Mouse (Mus musculus) brain, adult 2 months (tissue): Measurements from ENCODE around the gene Mfap3l.
"Not testable (repeated sequence)": the region's sequence is repeated elsewhere in the genome, so short reads cannot be mapped to it uniquely, and the experiment has no call there.

Experiments used
- DNase-seq: peaks from one replicate; pipeline ENCODE4 v3.0.0; 2011; ENCODE audit warnings: low read depth, low spot score

The Mfap3l gene

DNA sequence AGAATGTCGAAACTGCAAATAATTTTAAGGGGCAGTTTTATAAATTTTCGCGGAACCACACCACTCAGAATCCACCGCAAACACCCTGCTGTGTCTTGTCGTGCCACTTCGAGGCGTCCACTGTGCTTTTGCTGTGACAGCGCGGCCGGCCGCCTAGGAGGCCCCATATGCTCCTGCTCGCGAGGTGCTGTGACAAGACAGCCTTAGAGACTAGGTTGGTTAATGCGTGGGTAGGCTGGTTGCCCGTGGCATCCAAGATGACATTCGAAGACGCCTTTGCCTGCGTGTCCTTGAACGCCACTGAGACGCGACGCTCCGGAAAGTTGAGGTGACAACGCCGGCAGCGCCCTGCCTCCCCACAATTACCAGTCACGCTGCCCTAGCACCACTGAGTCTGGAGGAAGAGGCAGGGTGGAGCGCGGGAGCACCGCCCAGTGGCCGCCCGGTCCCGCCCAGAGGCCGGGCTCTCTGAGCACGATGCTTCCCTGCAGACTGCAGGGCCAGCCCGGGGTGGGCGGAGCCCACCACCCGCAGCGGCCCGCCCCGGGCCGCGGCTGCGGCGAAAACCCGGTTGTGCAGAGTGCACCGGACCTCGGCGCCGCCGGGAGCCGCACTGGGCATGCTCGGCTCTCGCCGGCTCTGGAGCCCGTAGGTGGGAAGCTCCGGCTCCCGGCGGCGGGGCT lies at the start of gene Mfap3l:
Gene Mfap3l, plus strand, starts transcription at position 578 of the 683 bp plus-strand sequence.
- peak; percentile 98 for DNase-seq

DNA sequence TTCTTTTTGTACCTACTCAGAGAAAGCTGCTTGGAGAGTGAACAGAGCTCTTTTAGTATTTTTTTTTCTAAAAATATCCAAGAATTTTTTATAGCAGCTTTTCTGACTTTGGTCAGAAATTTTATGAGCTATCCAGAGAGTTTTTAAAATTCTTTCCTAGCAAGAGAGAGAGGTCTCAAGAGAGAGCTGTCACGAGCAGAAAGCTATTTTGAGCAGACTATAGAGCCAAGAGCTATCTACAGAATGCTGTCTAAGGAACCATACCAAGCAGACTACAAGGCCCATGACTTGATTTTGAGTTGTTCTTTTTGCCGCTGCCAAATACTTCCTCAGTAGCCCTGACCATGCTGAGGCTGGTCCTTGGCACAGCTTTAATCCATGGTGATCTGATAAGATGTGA lies 49.3 kb upstream of the Mfap3l start:
- DNase-seq = peak; percentile 45

DNA sequence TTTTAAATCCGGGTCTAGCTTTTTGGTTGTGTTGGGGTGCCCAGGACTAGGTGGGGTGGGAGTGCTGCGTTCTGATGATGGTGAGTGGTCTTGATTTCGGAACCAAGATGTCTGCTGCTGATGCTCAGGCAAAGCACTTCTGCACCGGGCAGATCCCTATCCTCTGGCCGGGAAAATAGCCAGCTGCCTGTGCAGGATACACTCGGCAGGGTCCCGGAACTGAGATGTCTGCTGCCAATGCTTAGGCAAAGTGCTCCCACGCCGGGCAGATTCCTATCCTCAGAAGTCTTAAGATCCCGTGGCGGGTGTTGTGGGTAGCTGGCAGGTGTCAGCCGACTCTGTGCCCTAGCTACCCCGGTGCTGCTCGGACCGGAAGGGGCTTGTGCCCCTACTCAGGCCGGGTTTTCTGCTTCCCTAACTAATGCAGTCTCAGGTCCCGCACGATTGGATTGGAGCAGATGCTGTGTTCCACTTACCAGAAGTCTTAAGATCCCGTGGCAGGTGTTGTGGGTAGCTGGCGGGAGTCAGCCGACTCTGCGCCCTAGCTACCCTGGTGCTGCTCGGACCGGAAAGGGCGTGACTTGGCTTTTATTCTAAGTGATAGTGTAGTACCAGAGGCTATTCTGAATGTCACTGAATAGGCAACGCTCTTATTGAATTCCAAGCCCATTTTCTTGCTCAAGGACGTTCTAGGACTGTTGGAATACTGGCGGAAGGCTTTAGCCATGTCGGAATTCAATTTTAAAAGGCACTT lies 41.1 kb upstream of the Mfap3l start:
- DNase-seq = not testable (repeated sequence)

DNA sequence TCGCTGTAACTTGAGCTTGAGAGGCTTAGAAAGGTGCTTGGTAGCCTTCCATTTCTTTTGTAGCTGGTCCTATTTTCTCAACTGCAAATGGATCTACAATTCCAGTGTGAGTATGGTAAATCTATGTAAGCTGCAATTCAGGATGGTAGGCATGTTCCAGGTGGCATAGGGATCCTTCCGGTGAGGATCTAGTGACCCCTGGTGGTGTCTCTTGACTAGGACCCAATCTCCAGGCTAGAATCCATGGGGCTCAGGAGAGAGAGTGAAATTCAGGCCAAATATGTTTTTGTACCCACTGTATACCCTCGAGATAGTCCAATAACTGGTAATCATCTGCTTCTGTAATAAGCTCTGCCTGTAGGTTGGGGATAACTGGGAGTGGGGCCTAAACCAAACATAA lies 37.9 kb upstream of the Mfap3l start:
- peak; percentile 62 for DNase-seq

DNA sequence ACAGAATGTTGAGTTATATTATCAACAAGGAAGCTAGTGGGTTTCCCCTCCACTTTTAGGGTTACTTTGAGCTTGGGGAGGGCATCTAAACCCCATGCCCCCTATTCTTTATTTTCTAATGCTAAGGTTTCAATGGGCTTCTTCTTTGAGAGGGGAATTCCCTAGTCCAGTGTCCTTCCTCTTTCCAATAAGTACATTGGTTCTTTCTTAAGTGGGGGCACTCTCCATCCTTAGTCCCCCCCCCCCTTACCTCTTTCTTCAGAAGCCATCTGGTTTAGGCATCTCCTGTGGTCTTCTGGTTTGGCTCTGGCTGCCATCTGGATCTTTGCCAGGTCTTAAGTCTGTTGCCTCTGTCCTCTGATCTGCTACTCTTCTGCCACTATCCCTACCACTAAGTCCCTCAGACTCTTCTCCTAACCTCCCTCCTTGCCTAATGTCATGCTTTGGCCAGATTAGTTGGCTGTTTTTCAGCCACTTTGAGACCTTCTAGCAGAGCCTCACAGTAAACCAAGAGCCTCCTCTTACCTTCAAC lies 21.0 kb upstream of the Mfap3l start:
- DNase-seq = no peak

DNA sequence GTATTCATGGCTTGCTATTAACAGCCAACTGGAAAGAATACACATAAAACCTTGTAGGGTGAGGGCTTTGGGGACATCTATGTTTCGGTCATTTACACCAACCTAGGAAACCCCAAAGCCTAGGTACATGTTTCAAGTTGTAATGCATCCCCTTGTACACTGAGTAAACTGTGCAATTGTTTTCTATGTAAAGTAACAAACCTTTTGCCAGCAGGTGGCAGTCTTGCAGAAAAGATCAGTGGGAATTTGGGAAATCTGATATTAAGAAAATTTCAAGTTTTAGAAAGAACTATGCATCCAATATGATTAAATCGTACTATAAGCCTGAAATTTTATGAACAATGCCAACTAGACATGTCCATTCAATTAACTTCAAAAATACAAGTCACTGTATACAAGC lies 15.7 kb upstream of the Mfap3l start:
- DNase-seq = peak; percentile 67

DNA sequence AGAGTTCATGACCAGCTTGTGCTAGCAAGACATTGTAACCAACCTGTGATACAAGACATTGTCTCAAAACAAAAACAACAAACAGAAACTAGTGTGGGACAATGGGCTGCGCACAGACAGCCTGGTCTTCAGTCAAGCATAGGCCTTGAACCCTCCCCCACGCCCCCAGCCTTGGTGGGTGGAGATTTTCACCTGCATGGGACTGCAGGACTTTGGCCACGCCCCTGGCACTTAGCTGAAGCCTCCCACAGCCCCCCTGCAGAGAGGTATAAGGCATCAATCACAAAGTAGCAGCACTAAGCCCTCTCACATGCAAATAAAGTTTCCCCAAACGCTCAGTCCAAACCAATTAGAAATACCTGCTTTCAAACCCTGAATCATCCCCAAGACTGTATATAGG lies 11.1 kb upstream of the Mfap3l start:
- no peak for DNase-seq

DNA sequence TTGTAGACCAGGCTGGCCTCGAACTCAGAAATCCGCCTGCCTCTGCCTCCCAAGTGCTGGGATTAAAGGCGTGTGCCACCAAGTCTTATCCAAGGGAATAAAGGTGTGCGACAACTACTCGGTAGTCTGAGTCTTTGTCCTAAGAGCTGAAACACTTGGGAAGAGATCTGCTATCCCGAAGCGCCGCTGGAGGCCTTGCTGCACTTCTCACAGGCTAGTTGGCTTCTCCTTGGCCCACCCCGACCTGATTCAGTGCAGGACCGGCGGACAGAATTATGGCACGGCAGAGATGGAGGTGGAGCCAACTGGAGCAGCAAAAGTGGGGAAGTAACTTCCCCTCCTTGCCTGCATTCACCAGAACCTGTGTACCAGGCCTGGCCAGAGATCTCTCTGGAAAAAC lies 10.6 kb upstream of the Mfap3l start:
- no peak for DNase-seq

DNA sequence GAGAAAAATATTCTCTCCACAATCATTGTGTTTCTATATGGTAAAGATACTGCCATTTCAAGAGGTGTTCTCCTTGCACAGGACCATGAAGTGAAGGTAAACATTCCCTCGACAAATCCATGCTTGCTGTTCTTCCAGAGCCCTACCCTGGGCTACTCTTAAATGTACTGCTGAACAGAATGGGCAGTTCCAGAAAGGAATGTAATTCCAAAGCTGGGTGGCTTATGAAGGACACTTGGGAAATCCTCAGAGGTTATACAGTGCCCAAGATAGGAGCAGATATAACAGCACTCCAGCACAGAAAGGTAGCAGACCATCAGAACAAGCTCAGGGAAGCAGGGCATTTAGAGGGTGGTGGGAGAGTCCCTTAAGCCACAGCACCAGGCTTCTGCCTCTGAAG lies 9.2 kb upstream of the Mfap3l start:
- no peak for DNase-seq

DNA sequence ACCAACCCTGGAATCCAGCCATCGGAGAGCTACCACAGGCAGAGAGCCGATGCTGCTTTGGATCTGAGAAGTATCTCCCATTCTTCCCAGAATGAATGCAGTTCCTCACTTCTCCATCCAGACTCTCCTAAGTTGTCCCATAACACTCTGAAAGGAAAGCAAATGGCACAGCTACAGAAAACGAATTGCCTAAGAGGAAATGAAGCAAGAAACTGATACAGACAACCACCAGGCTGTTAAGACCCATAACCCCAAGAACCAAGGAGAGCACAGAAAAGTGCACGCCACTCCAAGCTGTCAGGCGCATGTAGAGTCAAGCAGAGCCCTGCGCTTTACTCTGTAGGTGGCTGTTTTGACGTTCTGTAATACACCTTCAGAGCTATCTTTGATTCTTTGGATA lies 7.9 kb upstream of the Mfap3l start:
- no peak for DNase-seq

DNA sequence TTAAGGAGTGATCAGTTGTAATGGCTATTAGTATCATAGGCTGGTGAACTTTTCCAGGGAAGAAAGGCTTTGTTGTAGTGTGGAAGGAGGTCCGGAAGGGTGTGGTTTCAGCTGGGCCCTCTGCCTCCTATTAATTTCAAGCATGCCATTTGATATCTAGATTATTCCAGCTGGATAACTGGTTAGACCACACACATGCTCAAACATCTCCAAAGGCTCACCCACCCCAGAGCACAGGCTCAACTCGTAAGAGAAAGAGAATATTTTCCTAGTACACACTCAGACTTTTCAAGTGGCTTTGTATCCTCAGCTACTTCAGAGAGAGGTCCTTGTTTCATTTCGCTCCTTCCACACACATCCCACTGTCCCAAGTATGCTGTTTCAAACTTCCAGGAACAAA lies 4.7 kb upstream of the Mfap3l start:
- no peak for DNase-seq

DNA sequence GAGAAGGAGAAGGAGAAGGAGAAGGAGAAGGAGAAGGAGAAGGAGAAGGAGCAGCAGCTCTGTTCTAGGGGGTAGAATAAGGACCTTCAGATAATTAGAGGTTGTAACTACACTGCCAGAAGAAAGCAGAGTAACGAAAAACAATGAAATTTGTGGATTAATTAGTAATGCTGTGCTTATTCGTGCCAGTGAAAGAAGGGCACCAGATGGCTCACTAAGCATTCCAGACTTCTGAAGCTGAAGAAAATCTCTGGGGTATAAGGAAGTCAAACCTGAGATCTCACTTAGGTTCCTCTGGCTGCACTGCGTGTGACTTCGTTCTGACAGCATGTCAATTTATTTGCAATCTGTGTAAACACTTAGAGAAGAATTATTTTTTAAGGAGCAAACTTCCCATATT lies 3.6 kb upstream of the Mfap3l start:
- DNase-seq = peak; percentile 55

DNA sequence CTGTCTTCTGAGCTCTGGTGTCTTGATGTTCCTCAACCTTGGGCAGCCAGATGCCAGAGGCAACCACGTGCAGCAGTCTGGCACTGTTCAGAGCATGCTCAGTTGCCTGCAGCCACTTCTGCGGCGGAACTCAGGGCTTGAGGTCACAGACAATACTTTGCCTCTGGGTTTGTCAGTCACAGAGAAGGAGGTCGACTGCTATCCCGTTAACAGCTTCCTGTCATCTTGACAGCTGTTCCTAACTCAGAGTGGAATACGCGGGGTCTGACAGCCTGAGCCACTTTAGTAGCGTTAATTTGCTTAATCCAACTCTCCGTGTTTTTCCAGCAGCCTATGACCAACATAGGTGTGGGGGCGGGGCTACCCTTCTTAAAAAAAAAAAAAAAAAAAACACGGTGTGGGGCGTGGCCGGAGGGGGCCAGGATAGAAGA lies 1.1 kb upstream of the Mfap3l start:
- DNase-seq = peak; percentile 95

DNA sequence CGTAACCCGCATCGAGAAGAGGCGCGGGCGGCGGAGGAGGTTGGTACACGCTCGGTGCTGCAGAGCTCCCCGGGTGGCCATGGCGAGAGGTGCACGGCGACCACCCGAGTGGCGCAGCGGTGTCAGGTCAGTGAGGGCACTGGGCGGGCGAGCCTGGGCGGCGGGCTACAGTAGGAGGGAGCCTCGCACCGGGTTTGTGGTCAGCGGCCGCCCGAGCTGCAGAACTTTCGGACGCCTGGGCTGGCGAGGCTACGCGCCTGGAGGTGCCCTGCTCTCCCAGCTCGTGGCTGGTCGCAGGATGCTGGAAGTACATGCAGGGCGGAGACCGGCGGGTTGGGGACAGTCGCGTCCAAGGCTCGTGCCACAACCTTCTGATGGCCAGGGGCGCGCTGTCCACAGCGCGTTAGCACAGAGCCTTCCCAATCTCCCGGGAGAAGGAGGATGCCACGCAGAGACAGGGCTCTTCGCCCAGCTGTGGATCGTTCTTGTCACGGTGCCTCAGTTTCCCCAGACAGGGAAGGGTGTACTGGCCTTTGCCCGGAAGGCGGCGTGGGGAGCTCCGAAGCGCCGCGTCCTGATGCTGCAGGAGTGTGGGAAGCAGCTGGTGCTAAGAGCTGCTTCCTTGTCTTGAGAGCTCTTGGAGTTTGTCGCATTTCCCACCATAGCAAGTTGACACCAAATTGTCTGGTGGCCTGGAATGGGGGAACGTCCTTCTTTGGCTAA lies 467 bp downstream of the Mfap3l start:
- DNase-seq = peak; percentile 65

DNA sequence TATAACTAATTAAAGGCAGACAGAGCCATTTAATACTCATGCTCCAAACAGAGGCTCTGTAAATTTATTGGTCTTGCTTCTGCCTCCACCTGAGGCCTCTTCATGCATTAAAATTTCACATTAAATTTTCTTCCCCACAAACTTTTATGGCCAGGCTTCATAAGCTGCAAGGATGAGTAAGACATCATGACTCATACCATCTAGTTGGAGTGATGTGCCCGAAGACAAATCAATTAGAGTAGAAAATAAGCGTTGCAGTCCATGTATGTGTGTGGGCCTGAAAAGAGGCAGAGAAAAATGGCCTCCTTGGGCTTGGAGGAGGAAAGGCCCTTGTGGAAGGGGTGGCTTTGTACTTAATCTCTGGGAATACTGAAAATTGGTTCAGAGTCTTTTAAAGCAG lies 2.3 kb downstream of the Mfap3l start:
- DNase-seq = no peak

DNA sequence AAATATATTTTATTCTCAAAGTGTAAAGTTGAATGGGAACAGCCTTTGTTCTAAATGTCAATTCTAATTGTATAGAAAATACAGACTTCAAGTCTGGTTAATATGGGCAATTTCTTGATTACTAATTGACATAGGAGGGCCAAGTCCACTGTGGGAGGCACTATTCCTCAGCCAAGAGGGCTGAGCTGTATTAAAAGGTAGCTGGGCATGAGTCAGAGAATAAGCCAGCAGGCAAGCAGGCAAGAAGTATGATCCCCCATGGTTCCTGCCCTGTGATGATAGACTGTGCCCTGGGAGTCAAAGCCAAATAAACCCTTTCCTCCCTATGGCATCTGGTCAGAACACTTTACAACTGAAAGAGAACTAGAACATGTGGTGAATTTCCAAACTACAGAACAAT lies 3.2 kb downstream of the Mfap3l start:
- no peak for DNase-seq

DNA sequence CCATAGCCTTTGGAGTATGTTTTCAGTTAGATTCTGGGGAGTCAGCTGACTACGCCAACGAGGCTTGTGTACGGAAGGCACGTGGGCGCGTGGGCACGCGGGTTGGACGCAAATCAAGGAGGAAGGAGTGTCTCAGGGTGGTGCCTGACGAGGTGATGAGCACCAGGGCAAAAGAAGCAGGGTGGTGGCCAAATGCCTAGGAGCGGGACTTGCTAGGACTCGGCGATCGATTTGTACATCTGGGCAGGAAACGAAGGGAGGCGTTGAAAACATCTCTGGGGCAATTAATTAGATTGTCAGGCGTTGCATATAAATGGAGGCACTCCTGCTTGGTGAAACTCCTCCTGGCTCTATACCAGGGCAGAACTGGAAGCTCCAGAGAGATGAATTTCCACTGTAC lies 7.4 kb downstream of the Mfap3l start:
- no peak for DNase-seq

DNA sequence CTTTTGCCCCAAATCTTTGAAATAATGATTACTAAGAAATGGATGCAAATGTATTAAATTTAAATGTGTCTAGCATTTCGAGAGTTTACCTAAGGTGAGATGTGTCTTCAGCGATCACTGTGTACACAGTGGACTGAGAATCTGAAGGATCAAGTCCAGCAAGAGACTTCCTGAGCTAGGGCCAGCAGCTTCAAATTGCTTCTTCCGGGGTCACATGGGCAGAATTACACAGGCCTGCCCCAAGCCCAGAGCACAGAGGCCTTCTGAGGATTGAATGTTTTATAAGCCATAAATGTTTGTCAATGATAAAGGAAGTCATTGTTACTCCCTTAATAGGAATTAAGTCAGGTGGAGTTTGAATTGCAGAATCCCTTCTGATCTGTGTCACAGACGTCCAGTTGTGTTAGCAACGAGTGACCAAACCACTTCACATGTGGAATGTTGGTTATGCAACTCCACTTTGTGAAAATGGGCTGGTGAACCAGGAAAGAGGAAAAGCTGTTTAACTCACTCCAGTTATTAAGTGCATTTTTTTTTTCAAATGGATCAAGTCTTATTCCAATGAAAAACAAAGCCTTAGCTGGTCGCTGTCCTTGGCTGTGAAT lies 10.9 kb downstream of the Mfap3l start:
- no peak for DNase-seq

DNA sequence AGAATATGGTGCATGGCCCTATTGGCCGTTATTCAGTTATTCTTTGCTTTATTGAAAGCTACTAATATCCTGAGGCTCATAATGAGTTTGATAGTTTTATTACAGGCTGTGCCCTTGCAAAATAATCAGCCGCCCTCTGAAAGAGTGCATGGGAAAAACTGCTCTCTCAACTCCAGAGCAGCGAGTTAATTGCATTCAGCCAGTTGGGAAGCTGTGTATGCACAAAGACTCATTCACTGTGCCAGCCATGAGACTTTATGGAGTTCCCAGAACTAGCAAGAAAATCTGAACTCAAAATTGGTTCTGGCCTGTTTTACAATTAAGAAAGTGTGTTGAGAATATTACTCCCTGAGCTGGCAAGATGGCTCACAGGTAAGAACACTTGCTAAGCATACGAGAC lies 12.5 kb downstream of the Mfap3l start:
- DNase-seq = no peak

DNA sequence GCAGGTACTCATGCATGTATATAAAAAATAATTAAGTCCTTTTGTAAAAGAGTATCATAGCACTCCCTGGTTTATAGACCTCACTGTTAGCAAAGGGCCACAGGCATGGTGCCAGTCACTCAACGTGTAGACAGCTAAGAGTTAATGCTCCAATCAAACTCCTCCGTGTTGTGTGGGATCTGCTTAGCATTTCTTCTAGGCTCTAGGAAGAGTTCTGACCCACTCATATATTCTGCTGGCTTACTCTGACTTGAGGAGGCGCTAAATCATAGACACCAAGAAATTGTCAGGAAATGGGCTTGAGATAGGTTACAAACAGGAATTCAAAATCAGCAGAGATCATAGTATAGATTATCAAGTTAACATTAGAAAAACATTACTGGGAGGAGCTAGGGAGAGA lies 13.3 kb downstream of the Mfap3l start:
- DNase-seq = peak; percentile 39

DNA sequence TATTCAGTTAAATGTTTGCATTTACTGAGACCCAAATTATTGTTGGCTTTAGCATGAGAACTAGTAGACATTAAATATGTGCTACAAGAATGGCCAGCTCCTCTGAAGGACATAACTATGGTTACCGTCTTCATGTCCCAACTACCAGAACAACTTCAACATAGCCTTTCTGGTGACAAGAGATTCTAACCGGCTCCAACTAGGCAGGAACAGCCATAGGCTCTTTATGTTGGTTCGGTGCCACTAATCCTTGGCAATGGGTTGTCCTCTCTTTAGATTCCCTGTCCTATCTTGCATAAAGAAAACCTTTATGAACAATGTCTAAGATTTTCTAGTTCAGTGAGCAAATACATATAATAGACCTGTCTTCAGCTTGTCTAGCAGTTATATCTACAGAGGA lies 14.7 kb downstream of the Mfap3l start:
- no peak for DNase-seq

DNA sequence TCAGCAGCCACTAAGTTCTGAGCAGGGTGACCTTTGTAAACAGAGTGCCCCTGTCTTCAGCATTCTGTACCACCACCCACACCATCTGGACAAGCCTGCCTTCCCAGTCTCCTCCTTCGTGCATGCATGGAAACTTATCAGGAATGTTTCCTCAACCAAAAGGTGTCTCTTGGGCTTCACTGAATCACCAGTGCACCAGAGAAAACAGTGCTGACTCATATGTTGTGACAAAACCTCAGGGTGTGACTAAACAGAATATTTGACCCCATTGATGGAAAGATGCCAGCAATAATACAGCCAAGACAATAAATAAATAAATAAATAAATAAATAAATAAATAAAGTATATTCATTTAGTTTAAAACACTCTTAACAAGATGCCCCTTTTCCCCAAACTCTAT lies 16.5 kb downstream of the Mfap3l start:
- DNase-seq = no peak
